Mouse (Mus musculus): ENCODE data around the gene C1s1. TPM values are rescaled to one million over a fixed set of nuclear protein-coding genes. Genes with fewer than 3 reads are reported as not detected.
A peak's percentile ranks its signal among the peaks of the same experiment; 100 is the strongest.
"Not testable (repeated sequence)": the region's sequence is repeated elsewhere in the genome, so short reads cannot be mapped to it uniquely, and the experiment has no call there.

C1s1 gene
- polyA plus RNA-seq, 1 experiment from 2014 or later, result 0.86 TPM

- not testable (repeated sequence) for H3K36me3 ChIP-seq (ENCODE audit: control insufficient read depth, insufficient read depth, low read length); DNase-seq (ENCODE audit: low spot score); ATAC-seq (ENCODE audit: low FRiP score); H3K4me1 ChIP-seq (replicated peaks; ENCODE audit: control insufficient read depth, insufficient read depth, low read length); H3K4me2 ChIP-seq (replicated peaks; ENCODE audit: low read depth, low read length); H3K27ac ChIP-seq (ENCODE audit: low read depth, low read length); H3K9me3 ChIP-seq (ENCODE audit: control insufficient read depth, low read length); H3K9ac ChIP-seq (ENCODE audit: low read depth, low read length); H3K4me3 ChIP-seq (ENCODE audit: low read depth, low read length); H3K27me3 ChIP-seq (ENCODE audit: control insufficient read depth, insufficient read depth, low read length)
- 86% methylated on average over 8 of the region's 8 CpGs for WGBS
These were observed 5.9 kb downstream of the C1s1 start for GRCm38 (mm10) chr6:124536125-124536829.

DNA sequence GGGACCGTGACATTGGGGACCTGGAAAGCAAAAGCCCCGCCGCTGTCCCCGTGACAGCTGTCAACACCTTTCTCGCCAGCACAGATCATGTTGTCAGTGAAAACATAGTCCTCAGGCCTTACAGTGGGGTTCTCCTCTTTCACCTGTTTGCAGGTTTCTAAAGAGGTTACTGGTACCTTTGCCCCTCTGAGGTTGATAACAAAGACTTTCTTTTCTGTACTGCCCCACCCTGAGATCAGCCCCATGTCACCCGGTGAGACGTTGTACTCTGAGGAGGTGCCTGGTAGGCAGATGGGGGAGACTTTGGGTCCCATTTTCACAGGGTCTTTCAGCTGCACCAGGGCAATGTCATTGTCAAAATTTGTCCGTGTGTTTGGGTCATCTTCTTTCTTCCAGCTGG, 11.1 kb downstream of the C1s1 start:
- H3K36me3 ChIP-seq (ENCODE audit: control insufficient read depth, insufficient read depth, low read length), result no peaks in the 10 kb centered on the region
- ATAC-seq (ENCODE audit: low FRiP score) (no peak), DNase-seq (ENCODE audit: low spot score) (no peak)
- no peak overlapping the region for H3K9ac ChIP-seq (ENCODE audit: low read depth, low read length)
- H3K4me1 ChIP-seq (replicated peaks; ENCODE audit: control insufficient read depth, insufficient read depth, low read length), result no peaks in the 10 kb centered on the region
- H3K9me3 ChIP-seq (ENCODE audit: control insufficient read depth, low read length), result no peaks in the 10 kb centered on the region
- H3K27ac ChIP-seq (ENCODE audit: low read depth, low read length), result no peak overlapping the region
- WGBS, result 86% methylated on average over 8 of the region's 8 CpGs
- no peak overlapping the region for H3K4me2 ChIP-seq (replicated peaks; ENCODE audit: low read depth, low read length)
- H3K27me3 ChIP-seq (ENCODE audit: control insufficient read depth, insufficient read depth, low read length), result no peaks in the 10 kb centered on the region
- H3K4me3 ChIP-seq (ENCODE audit: low read depth, low read length), result no peak overlapping the region

DNA sequence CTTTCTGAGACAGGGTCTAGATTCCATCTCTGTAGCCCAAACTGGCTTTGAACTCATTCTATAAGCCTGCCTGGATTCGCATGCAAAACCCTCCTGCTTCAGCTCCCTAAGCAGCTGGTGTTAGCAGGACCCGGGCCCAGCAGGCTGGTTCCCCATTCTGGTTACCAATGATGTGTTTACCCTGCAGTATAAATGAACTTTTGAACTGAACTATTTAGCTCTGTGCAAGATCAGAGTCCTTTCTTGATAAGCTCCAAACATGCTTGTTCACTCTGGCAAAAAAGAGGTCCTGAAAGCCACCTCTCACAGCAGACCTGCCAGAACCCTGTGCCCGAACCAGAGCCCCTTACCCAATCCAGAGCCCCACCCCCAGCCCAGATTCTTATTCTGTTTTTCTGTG, 14.3 kb downstream of the C1s1 start:
- no peak overlapping the region for H3K4me2 ChIP-seq (replicated peaks; ENCODE audit: low read depth, low read length)
- WGBS, result 74% methylated on average over 3 of the region's 3 CpGs
- DNase-seq (ENCODE audit: low spot score) (no peak), ATAC-seq (ENCODE audit: low FRiP score) (no peak)
- no peak overlapping the region for H3K9ac ChIP-seq (ENCODE audit: low read depth, low read length)
- no peaks in the 10 kb centered on the region for H3K36me3 ChIP-seq (ENCODE audit: control insufficient read depth, insufficient read depth, low read length)
- no peaks in the 10 kb centered on the region for H3K4me1 ChIP-seq (replicated peaks; ENCODE audit: control insufficient read depth, insufficient read depth, low read length)
- no peak overlapping the region for H3K4me3 ChIP-seq (ENCODE audit: low read depth, low read length)
- no peaks in the 10 kb centered on the region for H3K9me3 ChIP-seq (ENCODE audit: control insufficient read depth, low read length)
- H3K27ac ChIP-seq (ENCODE audit: low read depth, low read length), result no peak overlapping the region
- H3K27me3 ChIP-seq (ENCODE audit: control insufficient read depth, insufficient read depth, low read length), result no peaks in the 10 kb centered on the region

- not testable (repeated sequence) for H3K4me1 ChIP-seq (replicated peaks; ENCODE audit: control insufficient read depth, insufficient read depth, low read length); DNase-seq (ENCODE audit: low spot score); H3K9me3 ChIP-seq (ENCODE audit: control insufficient read depth, low read length); H3K4me3 ChIP-seq (ENCODE audit: low read depth, low read length); H3K27ac ChIP-seq (ENCODE audit: low read depth, low read length); ATAC-seq (ENCODE audit: low FRiP score); H3K27me3 ChIP-seq (ENCODE audit: control insufficient read depth, insufficient read depth, low read length); H3K9ac ChIP-seq (ENCODE audit: low read depth, low read length); H3K4me2 ChIP-seq (replicated peaks; ENCODE audit: low read depth, low read length); H3K36me3 ChIP-seq (ENCODE audit: control insufficient read depth, insufficient read depth, low read length)
- 74% methylated on average over 7 of the region's 7 CpGs for WGBS
These were observed 20.1 kb downstream of the C1s1 start for GRCm38 (mm10) chr6:124522082-124522481.

GRCm38 (mm10) chr6:124517733-124518132, 24.4 kb downstream of the C1s1 start:
- not testable (repeated sequence) for H3K4me2 ChIP-seq (replicated peaks; ENCODE audit: low read depth, low read length); H3K9ac ChIP-seq (ENCODE audit: low read depth, low read length); DNase-seq (ENCODE audit: low spot score); ATAC-seq (ENCODE audit: low FRiP score); H3K27me3 ChIP-seq (ENCODE audit: control insufficient read depth, insufficient read depth, low read length); H3K4me1 ChIP-seq (replicated peaks; ENCODE audit: control insufficient read depth, insufficient read depth, low read length); H3K36me3 ChIP-seq (ENCODE audit: control insufficient read depth, insufficient read depth, low read length); H3K9me3 ChIP-seq (ENCODE audit: control insufficient read depth, low read length); H3K27ac ChIP-seq (ENCODE audit: low read depth, low read length); H3K4me3 ChIP-seq (ENCODE audit: low read depth, low read length)
- 84% methylated on average over 4 of the region's 4 CpGs for WGBS

GRCm38 (mm10) chr6:124512355-124512836, 29.8 kb downstream of the C1s1 start, which contains the start of gene C1ra:
Gene C1ra, plus strand, starts transcription at chr6:124512405.
- Histone ChIP-seq H3K36me3 (ENCODE audit: control insufficient read depth, insufficient read depth, low read length) (no peaks in the 10 kb centered on the region), H3K4me1 (replicated peaks; ENCODE audit: control insufficient read depth, insufficient read depth, low read length) (no peaks in the 10 kb centered on the region), H3K9ac (ENCODE audit: low read depth, low read length) (no peak within 1 kb of the TSS), H3K4me2 (replicated peaks; ENCODE audit: low read depth, low read length) (no peak within 1 kb of the TSS), H3K27me3 (ENCODE audit: control insufficient read depth, insufficient read depth, low read length) (no peaks in the 10 kb centered on the region), H3K27ac (ENCODE audit: low read depth, low read length) (no peak within 1 kb of the TSS), H3K9me3 (ENCODE audit: control insufficient read depth, low read length) (no peaks in the 10 kb centered on the region), H3K4me3 (ENCODE audit: low read depth, low read length) (no peak within 1 kb of the TSS)
- peak; percentile 67 for DNase-seq (ENCODE audit: low spot score)
- ATAC-seq (ENCODE audit: low FRiP score), result no peak
- WGBS, result 9% methylated on average over 6 of the region's 6 CpGs

GRCm38 (mm10) chr6:124511936-124512335, 30.2 kb downstream of the C1s1 start:
- DNase-seq (ENCODE audit: low spot score) (no peak), ATAC-seq (ENCODE audit: low FRiP score) (no peak)
- Histone ChIP-seq H3K4me1 (replicated peaks; ENCODE audit: control insufficient read depth, insufficient read depth, low read length) (no peaks in the 10 kb centered on the region), H3K4me2 (replicated peaks; ENCODE audit: low read depth, low read length) (no peak overlapping the region), H3K9ac (ENCODE audit: low read depth, low read length) (no peak overlapping the region), H3K36me3 (ENCODE audit: control insufficient read depth, insufficient read depth, low read length) (no peaks in the 10 kb centered on the region), H3K9me3 (ENCODE audit: control insufficient read depth, low read length) (no peaks in the 10 kb centered on the region), H3K4me3 (ENCODE audit: low read depth, low read length) (no peak overlapping the region), H3K27ac (ENCODE audit: low read depth, low read length) (no peak overlapping the region), H3K27me3 (ENCODE audit: control insufficient read depth, insufficient read depth, low read length) (no peaks in the 10 kb centered on the region)
- WGBS, result 73% methylated on average over 6 of the region's 6 CpGs

DNA sequence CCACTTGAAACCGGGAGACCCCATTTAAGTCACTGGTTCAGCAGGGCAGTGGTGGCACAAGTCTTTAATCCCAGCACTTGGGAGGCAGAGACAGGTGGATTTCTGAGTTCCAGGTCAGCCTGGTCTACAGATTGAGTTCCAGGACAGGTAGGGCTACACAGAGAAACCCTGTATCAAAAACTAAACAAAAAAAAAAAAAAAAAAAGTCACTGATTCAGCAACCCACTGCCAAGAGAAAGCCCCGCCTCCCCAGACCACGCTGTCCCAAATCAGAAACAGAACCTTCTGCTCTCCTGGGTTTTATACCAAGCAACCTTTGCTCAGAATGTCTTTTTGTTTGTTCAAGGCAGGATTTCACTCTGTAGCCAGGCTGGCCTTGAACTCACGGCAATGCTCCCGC, 33.0 kb downstream of the C1s1 start:
- WGBS, result 89% methylated on average over 5 of the region's 5 CpGs
- H3K27ac ChIP-seq (ENCODE audit: low read depth, low read length); H3K27me3 ChIP-seq (ENCODE audit: control insufficient read depth, insufficient read depth, low read length); ATAC-seq (ENCODE audit: low FRiP score); H3K4me1 ChIP-seq (replicated peaks; ENCODE audit: control insufficient read depth, insufficient read depth, low read length); H3K4me2 ChIP-seq (replicated peaks; ENCODE audit: low read depth, low read length); DNase-seq (ENCODE audit: low spot score); H3K4me3 ChIP-seq (ENCODE audit: low read depth, low read length); H3K9me3 ChIP-seq (ENCODE audit: control insufficient read depth, low read length); H3K36me3 ChIP-seq (ENCODE audit: control insufficient read depth, insufficient read depth, low read length); H3K9ac ChIP-seq (ENCODE audit: low read depth, low read length): not testable (repeated sequence)

GRCm38 (mm10) chr6:124508292-124508691, 33.9 kb downstream of the C1s1 start:
- Histone ChIP-seq H3K9ac (ENCODE audit: low read depth, low read length) (no peak overlapping the region), H3K9me3 (ENCODE audit: control insufficient read depth, low read length) (no peaks in the 10 kb centered on the region), H3K4me2 (replicated peaks; ENCODE audit: low read depth, low read length) (no peak overlapping the region), H3K36me3 (ENCODE audit: control insufficient read depth, insufficient read depth, low read length) (no peaks in the 10 kb centered on the region), H3K4me1 (replicated peaks; ENCODE audit: control insufficient read depth, insufficient read depth, low read length) (no peaks in the 10 kb centered on the region), H3K27ac (ENCODE audit: low read depth, low read length) (no peak overlapping the region), H3K4me3 (ENCODE audit: low read depth, low read length) (no peak overlapping the region), H3K27me3 (ENCODE audit: control insufficient read depth, insufficient read depth, low read length) (no peaks in the 10 kb centered on the region)
- WGBS, result 81% methylated on average over 10 of the region's 10 CpGs
- no peak for DNase-seq (ENCODE audit: low spot score)
- no peak for ATAC-seq (ENCODE audit: low FRiP score)

All from hindbrain, embryonic 11.5 days (tissue).